Mouse (Mus musculus) heart, adult 2 months (tissue): Measurements from ENCODE around the gene Dot1l. TPM values are rescaled to one million over a fixed set of nuclear protein-coding genes. Genes with fewer than 3 reads are reported as not detected.
A peak's percentile ranks its signal among the peaks of the same experiment; 100 is the strongest.

Source experiments
- DNase-seq, 2 experiments: peaks; one replicate each; pipeline ENCODE4 v3.0.0; 2021
- H3K27ac ChIP-seq: fragments of 200-600 bp; 2 replicates; pipeline ENCODE4 v1.8.1; 2022
- H3K27me3 ChIP-seq: fragments of 200-500 bp; 2 replicates; pipeline ENCODE4 v1.6.1; 2012; ENCODE audit warnings: mild to moderate bottlenecking, low read length, inconsistent platforms, mixed read lengths; ENCODE audit not compliant: control insufficient read depth, insufficient read depth
- H3K36me3 ChIP-seq: fragments of 200-500 bp; 2 replicates; pipeline ENCODE4 v1.6.1; 2012; ENCODE audit warnings: low read length, inconsistent platforms; ENCODE audit not compliant: control insufficient read depth, insufficient read depth
- H3K4me1 ChIP-seq: fragments of 200-500 bp; 2 replicates; pipeline ENCODE4 v1.6.1; 2011; ENCODE audit warnings: low read length; ENCODE audit not compliant: control insufficient read depth, insufficient read depth
- H3K4me3 ChIP-seq: fragments of 200-600 bp; 2 replicates; pipeline ENCODE4 v1.8.1; 2022
- H3K79me2 ChIP-seq: fragments of 200-500 bp; replicated peaks from 2 replicates; pipeline ENCODE4 v1.6.1; 2012; ENCODE audit warnings: mild to moderate bottlenecking, inconsistent platforms, low read length, moderate library complexity, mixed read lengths; ENCODE audit not compliant: control insufficient read depth, insufficient read depth
- H3K9ac ChIP-seq: fragments of 200-500 bp; 2 replicates; pipeline ENCODE4 v1.6.1; 2012; ENCODE audit warnings: low read depth, mild to moderate bottlenecking, control low read depth, inconsistent platforms, low read length, mixed read lengths
- CTCF ChIP-seq: fragments of 200-600 bp; IDR thresholded peaks from 2 replicates; pipeline ENCODE4 v1.8.1; 2022; ENCODE audit warnings: antibody characterized with exemption, mild to moderate bottlenecking, moderate library complexity
- EP300 ChIP-seq: fragments of 200-500 bp; IDR thresholded peaks from 2 replicates; pipeline ENCODE4 v1.6.1; 2011; ENCODE audit warnings: low read depth, low read length, control low read depth; ENCODE audit not compliant: insufficient read depth
- POLR2A ChIP-seq: fragments of 200-500 bp; IDR thresholded peaks from 2 replicates; pipeline ENCODE4 v1.6.1; 2011; ENCODE audit warnings: mild to moderate bottlenecking, low read depth, low read length, control low read depth; ENCODE audit not compliant: insufficient read depth
- WGBS: fragments of 180-500 bp; shearing (Covaris S2); methylation state at CpG from one replicate; pipeline ENCODE4 v1.1.7; 2018; 5-methylcytosine and 5-hydroxymethylcytosine counted together
- intact Hi-C: fragments of 180-260 bp; cut with DNase I; formaldehyde crosslinking; loops from one replicate; pipeline ENCODE4 v1.15.1; 2025
- polyA plus RNA-seq: library from polyadenylated mRNA; depleted of rRNA; stranded (reverse); fragments of >200 nt; gene quantifications from 2 replicates; pipeline ENCODE4 v1.2.3, GENCODE M21; 2012
- total RNA-seq, 2 experiments: library from RNA; stranded (reverse); gene quantifications; 2 replicates each; pipeline ENCODE4 v1.2.3; 2021

The Dot1l gene
- total and polyA plus RNA-seq, 3 experiments = 18.8 to 39.6 (median 19.6) TPM

- Histone ChIP-seq H3K27ac (no peak overlapping the region), H3K4me1 (peaks cover 6% of the 10 kb centered on the region), H3K36me3 (no peaks in the 10 kb centered on the region), H3K79me2 (no peaks in the 10 kb centered on the region), H3K9ac (no peak overlapping the region), H3K4me3 (no peak overlapping the region), H3K27me3 (no peaks in the 10 kb centered on the region)
- TF ChIP-seq CTCF = no peak
- no peak for TF ChIP-seq POLR2A
- TF ChIP-seq EP300 = no peak
- no peak for DNase-seq
- intact Hi-C loops = no loop called here
These were observed 24.6 kb downstream of the Dot1l start for GRCm38 (mm10) chr10:80779565-80779964.

- Histone ChIP-seq H3K79me2 (no peaks in the 10 kb centered on the region), H3K4me1 (no peaks in the 10 kb centered on the region; the same call in 1 of the 2 replicates), H3K4me3 (no peak overlapping the region), H3K27me3 (no peaks in the 10 kb centered on the region), H3K27ac (peak overlapping the region; percentile 27), H3K9ac (no peak overlapping the region), H3K36me3 (no peaks in the 10 kb centered on the region)
- TF ChIP-seq POLR2A (no peak), CTCF (no peak), EP300 (no peak)
- DNase-seq = no peak
- intact Hi-C loops = no loop called here
- WGBS = 97% methylated on average over 2 of the region's 2 CpGs
These were observed 29.3 kb downstream of the Dot1l start for GRCm38 (mm10) chr10:80784302-80784701.

GRCm38 (mm10) chr10:80784871-80785270, 29.9 kb downstream of the Dot1l start:
- intact Hi-C loops = no loop called here
- peak in 1 of 2 experiments; percentile 55 for DNase-seq
- Histone ChIP-seq H3K27me3 (no peaks in the 10 kb centered on the region), H3K4me3 (no peak overlapping the region), H3K9ac (no peak overlapping the region), H3K4me1 (no peaks in the 10 kb centered on the region; the same call in 1 of the 2 replicates), H3K27ac (peak overlapping the region; percentile 60), H3K36me3 (no peaks in the 10 kb centered on the region), H3K79me2 (no peaks in the 10 kb centered on the region)
- WGBS = 55% methylated on average over 12 of the region's 12 CpGs
- TF ChIP-seq POLR2A = no peak
- TF ChIP-seq CTCF = no peak
- TF ChIP-seq EP300 = no peak

GRCm38 (mm10) chr10:80785963-80786362, 31.0 kb downstream of the Dot1l start:
- H3K79me2 ChIP-seq = no peaks in the 10 kb centered on the region
- no peak overlapping the region for H3K4me3 ChIP-seq
- H3K36me3 ChIP-seq = no peaks in the 10 kb centered on the region
- no peak for DNase-seq
- no peaks in the 10 kb centered on the region; the same call in 1 of the 2 replicates for H3K4me1 ChIP-seq
- no peak overlapping the region for H3K9ac ChIP-seq
- intact Hi-C loops = no loop called here
- no peaks in the 10 kb centered on the region for H3K27me3 ChIP-seq
- TF ChIP-seq CTCF (no peak), EP300 (no peak), POLR2A (no peak)
- H3K27ac ChIP-seq = no peak overlapping the region
- 85% methylated on average over 11 of the region's 11 CpGs for WGBS

GRCm38 (mm10) chr10:80787517-80787916, 32.5 kb downstream of the Dot1l start:
- Histone ChIP-seq H3K36me3 (no peaks in the 10 kb centered on the region), H3K4me1 (no peaks in the 10 kb centered on the region; the same call in 1 of the 2 replicates), H3K79me2 (no peaks in the 10 kb centered on the region), H3K9ac (peak overlapping the region; percentile 27; the same call in 1 of the 2 replicates), H3K4me3 (no peak overlapping the region; the same call in 1 of the 2 replicates), H3K27ac (peak overlapping the region; percentile 78), H3K27me3 (no peaks in the 10 kb centered on the region)
- intact Hi-C loops = no loop called here
- DNase-seq = peak in 1 of 2 experiments; percentile 70
- no peak for TF ChIP-seq CTCF
- TF ChIP-seq EP300 = peak; percentile 85; the same call in 1 of the 2 replicates
- WGBS = 47% methylated on average over 2 of the region's 2 CpGs

- WGBS = 74% methylated on average over 19 of the region's 19 CpGs
- no peak overlapping the region; the same call in 1 of the 2 replicates for H3K27ac ChIP-seq
- no peaks in the 10 kb centered on the region for H3K36me3 ChIP-seq
- no peak overlapping the region for H3K4me3 ChIP-seq
- H3K4me1 ChIP-seq = no peaks in the 10 kb centered on the region; the same call in 1 of the 2 replicates
- H3K9ac ChIP-seq = no peak overlapping the region
- intact Hi-C loops = no loop called here
- no peaks in the 10 kb centered on the region for H3K79me2 ChIP-seq
- H3K27me3 ChIP-seq = no peaks in the 10 kb centered on the region
- no peak for TF ChIP-seq CTCF
- no peak for TF ChIP-seq POLR2A
- DNase-seq = no peak
These were observed 35.9 kb downstream of the Dot1l start for GRCm38 (mm10) chr10:80790761-80791404.
